Mouse (Mus musculus) adrenal gland (tissue): ENCODE measurements around the gene Ypel1.

Source experiments
- intact Hi-C: fragments of 180-260 bp; cut with DNase I; formaldehyde crosslinking; loops from one replicate; pipeline ENCODE4 v1.15.1; 2025

Ypel1 gene

DNA sequence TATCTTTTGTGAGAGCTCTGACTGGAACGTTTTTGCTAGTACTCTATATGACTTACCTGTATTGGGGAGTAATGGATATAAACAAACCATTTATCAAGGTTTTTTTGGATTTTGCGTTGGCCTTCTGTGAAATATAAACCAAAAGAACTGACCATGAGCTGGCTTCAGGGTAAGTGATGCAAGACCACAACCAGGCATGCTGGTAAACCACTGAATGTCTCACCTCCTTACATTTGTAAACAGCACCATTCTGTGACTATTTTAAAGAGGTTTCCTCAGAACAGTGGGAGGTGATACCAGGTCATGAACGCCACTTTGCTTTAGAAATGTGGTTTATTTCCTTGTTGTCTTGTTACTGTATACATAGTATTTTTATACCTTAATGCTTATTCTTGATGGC lies 16.7 kb downstream of the Ypel1 start:
- intact Hi-C loops = no loop called here

DNA sequence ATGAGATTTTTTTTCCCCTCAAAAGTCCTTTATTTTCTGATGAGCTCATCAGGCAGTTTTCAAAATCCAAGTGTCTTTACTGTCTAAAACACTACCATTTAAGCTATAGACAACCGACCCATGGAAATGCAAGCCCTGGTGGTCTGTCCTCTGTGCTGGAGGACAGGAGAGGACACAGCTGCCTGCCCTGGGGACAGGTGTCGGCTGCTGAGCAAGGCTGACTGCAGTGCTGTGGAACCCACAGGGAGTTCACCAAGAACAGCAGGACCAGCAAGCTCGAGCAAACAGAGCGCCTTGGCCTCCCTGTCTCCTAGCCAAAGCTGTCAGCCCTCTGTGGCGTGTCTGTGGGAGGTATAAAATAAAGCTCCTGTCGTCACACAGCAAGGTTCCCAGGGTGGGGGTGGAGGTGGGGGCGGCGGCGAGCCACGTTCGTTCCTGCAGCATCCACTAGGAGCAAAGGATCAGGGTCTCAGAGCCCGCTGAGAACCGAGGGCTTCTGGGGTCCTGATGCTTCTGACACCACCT lies 17.2 kb downstream of the Ypel1 start:
- intact Hi-C loops = no loop called here

DNA sequence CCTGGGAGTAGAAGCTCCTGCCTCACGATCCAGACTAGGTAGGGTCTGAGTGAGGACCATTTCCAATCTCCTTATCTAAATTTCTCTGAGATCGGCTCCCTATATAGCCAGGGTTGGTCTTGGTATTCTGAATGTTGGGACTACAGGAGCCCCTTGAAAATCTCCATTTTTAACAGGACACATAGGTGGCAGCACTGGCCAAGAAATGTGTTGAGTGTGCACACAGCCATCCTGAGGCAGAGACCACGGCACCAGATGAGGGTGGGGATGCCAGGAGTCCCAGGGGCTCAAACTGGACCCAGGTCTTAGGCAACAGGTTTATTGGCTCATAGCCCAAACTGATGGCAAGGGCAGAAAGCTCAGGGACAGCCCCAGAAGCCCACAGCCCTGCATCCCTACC lies 18.9 kb downstream of the Ypel1 start:
- intact Hi-C loops = no loop called here

DNA sequence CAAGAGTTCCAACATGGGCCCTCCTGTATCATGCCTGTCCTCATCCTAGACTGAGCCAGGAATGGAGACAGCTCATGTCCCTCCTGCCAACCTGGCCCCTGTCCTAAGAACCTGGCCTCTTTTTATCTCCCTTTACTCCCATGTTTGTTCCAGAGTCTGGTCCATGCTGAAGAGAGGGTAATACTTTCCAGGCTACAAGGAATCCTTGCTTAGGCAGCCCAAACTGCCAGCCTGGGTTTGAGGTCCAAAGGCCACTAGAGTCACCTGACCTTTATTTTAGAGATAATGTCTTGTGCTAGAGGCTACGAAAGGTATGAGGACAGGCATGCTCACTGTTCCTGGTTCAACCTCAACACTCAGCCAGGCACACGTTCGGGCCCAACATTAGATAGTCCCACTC lies 27.4 kb downstream of the Ypel1 start:
- intact Hi-C loops = no loop called here

DNA sequence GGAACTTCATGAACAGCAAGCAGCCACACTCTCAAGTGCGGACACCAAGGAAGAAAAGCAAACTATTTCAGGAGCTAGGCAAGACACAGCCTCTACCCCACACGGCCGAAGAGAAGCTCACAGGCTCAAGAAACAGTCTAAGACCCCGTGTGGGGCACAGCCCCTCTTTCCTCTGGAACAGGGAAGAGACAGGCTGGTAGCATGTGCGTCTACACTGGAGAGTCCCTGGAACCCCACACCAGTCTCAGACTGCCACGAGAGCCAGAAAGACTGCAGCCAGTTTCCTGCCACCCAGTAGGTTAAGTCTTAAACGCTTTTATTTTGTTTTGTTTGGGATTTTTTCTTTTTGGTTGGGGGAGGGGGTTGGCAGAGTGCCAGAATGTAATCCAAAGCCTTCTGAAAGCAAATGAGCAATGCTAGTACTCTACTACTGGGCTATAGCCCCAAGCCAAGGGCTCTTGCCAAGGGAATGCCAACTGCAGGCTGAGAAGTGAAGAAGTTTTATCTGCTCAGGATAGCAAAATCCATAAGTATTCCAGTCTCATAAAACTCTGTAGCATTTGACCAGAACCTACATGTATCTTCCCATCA lies 33.2 kb downstream of the Ypel1 start:
- intact Hi-C loops = no loop called here

DNA sequence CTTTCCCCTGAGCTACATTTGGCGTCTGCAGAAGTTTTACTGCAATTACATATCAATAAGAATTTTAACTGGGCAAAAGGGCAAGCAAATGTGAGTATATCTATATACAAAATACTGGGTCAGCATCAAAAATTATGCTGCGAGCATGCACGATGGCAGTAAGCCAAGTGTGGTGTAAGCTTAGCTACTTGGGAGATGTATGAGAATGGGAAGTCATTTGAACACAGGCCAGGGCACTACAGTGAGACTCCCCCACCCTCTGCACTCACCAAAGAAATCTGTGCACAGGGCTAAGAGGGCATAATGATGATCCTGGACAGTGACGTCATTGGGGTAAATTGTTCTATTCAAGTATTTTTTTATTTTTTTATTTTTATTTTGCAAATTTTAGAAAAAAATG lies 35.1 kb downstream of the Ypel1 start:
- intact Hi-C loops = no loop called here

DNA sequence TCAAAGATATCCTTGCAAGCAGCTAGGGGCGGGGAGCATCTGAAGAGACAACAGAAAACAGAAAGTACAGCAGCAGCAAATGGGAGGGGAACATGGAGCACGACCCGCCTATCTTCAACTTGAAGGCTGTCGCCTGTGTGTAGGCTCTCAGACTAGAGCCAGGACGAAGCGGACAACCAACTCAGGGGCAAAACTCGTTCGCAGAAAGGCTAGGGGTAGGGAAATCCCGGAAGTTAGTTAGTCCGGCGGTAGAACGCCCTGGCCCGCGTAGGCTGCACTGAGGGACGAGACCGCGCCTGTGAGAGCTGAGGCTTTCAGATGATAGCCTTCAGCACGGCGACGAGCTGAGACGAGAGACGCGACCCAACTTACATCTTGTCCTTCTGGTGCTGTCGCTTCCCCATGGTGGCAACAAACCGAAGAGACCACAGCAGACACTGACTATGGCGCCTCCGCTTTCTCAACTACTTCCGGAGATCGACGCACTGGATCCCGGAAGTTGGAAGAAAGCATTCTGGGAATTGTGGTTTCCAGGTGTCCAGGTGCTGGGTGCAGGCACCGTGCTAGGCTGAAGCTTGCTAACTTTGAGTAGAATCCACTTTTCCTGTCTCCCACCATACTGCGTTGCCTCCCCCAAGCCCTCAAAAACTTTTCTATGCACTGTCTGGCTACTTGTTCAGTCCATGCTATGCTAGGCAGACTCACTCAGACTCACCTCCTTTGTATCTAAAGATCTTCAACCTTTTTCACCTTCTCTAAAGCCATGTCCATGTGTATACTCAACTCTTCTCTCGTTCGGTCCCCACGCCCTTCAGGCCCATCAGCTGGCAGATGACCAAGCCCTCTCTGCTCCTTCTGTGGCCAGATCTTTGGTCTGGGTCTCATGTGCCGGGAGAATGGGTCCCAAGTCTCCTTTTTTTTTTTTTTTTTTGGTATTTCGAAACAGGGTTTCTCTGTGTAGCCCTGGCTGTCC lies 41.6 kb downstream of the Ypel1 start, which contains the start of gene Ppil2:
TSS of gene Ppil2 (minus strand) at position 487 of the 973 bp plus-strand sequence.
- intact Hi-C loops = no loop called here

DNA sequence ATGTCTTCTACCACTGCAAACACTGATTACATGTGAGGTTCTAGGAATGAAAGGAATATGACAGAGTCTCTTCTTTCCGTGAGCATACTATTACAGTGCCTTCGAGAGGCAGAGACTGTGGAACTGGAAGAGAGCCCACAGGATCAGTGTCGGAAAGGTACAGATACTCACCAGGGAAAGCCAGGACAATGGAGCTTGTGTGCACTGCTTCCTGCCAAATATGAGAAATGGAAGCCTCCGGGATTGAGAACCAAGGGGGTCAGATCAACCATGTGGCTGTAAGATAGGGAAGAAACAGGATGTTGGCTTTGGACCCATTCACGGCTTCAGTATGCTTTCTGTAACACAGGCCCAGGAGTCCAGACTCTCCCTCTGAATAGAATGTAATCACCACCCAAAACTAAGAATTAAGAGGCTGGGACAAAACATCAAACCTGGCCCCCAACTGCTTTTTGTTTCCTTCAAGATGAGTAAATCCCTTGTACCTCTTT lies 47.9 kb downstream of the Ypel1 start:
- intact Hi-C loops = no loop called here

DNA sequence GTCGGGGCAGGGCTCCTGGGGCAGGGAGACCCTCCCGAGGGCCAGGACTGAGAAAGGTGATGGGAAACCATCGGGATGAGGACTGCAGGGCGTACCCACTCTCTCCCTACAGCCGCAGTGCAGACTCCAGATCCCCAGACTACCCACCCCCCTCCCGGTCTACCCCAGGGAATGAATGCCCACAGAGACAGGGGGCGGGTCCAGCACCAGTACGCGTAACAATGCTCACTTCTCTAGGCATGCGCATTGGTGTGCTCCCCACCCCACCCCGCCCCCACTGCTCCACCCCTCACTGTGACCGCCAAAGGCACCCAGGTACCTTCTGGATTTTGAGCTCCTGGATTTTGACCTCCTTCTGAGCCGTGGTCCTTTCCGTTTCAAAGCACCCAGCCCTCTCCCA lies 52.1 kb downstream of the Ypel1 start:
- intact Hi-C loops = no loop called here

DNA sequence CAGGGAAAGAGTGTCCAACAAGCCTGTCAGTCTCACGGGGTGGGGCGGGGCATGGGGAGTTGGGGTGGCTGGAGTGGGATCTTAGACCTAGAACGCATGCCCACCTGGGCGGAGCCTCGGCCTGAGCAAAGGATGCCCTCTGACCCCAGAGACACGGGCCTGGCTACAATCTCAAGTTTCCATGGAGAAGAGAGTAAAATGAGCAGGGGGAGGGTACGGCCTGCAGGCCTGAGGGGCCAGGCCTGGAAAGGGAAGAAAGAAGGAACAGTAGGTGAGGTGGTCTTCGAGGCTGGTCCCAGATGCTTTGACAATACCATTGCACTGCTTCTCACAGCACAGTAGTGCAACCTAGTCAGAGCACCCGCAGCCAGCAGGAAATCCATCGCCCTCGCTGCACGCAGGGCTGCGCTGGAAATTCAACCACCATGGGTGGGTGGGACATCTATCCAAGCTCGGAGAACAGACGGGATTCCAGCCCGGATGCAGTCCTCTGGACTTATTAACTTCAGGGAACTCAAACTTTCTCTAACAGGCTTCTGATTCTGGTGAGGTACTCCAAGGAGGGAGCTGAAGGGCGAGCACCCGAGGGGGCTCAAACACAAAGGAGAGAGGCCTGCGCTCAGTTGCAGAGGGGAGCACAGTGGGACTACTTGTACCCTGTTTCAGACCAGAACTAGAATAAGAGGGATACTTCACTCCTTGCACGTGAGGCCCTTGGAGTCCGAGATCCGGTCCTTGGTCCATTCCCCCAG lies 54.8 kb downstream of the Ypel1 start:
- intact Hi-C loops = no loop called here

DNA sequence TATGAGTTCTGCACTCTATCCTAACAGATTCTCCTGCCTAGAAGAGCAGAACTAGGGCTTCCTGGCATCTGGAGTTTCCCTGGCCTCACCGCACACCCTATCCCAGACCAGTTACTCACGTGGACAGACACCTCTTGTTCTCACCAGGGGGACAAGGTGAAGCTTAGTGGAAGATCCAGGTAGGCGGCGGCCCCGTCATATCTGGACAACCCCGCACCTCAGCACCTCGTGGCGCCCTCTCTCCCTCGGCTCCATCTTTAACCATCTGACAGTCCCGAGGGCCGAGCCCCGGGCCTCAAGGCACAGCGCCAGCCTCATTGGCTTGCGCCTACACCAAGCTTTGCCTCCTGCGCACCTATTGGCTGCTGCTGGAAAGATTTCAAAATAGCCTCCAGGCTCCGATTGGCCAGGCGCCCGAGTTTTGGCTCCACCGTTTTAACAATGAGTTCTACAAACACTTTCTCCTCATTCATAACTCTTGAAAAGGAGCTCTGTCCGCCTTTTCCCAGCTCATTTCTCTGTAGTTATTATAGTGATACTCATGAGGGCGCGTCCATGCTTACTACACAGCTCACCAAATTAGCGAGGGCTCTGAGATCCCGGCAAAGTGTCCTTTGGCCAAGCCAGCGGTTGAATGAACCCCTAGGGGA lies 55.5 kb downstream of the Ypel1 start, which contains the start of gene 2610318N02Rik:
TSS of gene 2610318N02Rik (minus strand) at position 297 of the 650 bp plus-strand sequence.
- intact Hi-C loops = no loop called here

DNA sequence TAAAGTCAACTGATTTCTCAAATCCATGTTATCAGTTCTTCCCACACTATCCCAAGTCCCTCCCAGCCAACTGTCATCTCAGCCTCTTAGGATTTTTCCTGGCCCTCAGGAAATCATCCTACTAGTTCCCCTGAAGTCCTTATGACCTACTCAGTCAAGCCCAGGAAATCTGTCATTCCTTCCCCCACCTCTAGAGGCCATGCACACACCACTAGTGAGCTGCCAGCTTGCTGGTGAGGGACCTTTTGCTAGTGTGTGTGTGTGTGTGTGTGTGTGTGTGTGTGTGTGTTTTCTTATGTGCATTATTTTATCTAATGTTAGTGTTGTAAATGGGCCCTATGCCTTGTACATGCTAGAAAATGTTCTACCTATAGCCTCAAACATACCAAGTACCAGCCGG lies 57.8 kb downstream of the Ypel1 start:
- intact Hi-C loops = loop anchor here (2.0 kb wide), 1 partner anchor 82 kb away; the partner anchor contains the start of gene Rimbp3

DNA sequence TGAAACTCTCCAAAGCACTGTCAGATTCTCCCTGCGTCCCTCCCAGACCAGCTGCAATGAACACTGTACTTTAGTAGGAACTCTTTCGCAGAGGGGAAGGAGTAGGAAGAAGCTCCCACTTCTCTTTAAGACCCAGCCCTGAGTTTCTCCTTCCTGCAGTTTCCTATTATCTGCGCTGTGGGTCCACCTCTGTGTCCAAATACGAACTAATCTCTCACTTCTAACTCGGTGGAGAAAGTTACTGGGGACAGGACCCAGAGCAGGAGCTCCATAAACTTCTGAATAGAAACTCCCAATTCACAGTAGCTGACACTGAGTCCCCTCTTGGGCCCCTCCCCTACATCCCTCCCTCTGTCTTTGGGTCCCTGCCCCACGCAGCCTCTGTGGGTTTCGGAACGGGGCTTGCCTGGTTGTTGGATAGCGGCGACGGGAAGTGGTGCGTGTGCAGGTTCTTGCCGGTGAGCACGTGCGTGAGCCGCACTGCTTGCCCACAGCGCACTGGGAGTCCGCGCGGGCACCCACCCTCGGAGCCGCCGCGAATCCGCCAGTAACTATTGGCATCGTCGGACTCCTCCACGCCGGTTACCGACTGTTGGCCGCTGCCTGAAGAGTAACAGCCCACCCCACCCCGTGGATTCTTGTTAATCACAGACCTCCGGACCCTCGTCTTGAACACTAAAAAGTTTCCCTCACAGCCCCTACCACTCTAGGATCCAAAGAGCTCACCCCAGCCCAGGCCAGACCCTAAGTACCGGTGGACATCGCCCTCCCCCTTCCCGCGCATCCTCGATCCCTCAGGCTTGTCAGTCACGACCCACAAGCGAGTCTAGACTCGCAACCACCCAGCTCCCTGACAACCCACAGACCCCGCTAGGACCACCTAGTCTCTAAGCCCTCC lies 61.9 kb downstream of the Ypel1 start:
- intact Hi-C loops = loop anchor here (5.0 kb wide), 1 partner anchor 151 kb away; no protein-coding TSS in a partner anchor

DNA sequence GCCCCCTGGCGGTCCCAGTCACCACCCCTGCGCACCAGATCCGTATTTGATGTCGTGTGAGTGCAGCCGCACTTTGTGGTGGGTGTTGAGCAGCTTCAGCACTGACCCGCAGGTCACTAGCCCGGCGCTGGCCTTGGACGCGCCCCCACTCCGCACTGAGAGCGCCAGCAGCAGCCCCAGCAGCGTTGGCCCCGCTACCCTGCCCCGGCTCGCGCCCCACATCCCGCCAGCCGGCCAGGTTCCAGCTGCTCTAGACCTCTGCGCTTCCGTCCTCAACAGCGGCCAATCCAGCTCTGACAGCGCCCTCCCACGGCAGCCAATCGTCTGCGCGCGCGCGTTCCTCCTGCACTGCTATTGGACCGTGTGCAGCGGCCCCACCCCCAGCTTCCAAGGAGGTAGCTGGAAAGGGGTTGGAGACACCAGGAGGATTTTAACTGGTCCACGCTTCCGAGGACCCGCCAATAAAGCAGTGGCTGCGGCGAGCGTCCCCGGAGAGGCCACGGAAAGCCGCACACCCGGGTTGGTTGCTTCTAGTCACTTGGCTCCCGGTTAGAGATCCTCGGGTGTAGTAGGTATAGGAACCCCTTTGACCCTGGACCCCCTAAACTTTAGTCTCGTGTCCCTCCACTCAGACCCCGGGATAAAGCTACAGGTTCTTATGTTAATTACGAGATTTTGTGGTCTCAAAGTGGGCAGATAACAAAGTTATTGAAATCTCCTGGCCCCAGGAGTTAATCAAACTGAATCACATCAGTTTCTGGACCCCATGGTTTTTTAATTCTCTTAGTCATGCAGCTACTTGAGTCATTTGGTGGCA lies 62.8 kb downstream of the Ypel1 start, which contains the start of gene Sdf2l1:
TSS of gene Sdf2l1 (minus strand) at position 295 of the 817 bp plus-strand sequence.
- intact Hi-C loops = loop anchor here (5.0 kb wide), 1 partner anchor 150 kb away; no protein-coding TSS in a partner anchor

DNA sequence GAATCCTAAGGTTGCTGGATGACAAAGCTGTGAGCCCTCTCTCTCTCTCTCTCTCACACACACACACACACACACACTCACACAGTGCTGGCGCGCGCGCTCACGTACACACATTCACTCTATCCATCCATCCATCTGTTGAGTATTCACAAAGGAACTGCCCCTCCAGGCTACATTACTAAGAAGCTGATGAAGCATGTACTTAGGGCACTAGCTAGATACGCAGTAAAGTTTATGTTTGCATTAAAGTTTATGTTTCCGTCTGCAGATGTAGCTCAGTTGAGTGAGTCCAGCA lies 63.4 kb downstream of the Ypel1 start:
- intact Hi-C loops = loop anchor here (5.0 kb wide), 1 partner anchor 149 kb away; no protein-coding TSS in a partner anchor
